Mouse (Mus musculus) stomach, embryonic 16.5 days (tissue): ENCODE measurements around the gene Sema3f. TPM values are rescaled to one million over a fixed set of nuclear protein-coding genes. Genes with fewer than 3 reads are reported as not detected.
A peak's percentile ranks its signal among the peaks of the same experiment; 100 is the strongest.

Source experiments
- ATAC-seq: fragments of 200-750 bp; cut with Nextera tagmentation; 2 replicates; pipeline ENCODE4 v1.8.0; 2017; ENCODE audit warnings: moderate number of reproducible peaks, moderate TSS enrichment; ENCODE audit not compliant: insufficient read depth, low FRiP score
- H3K27ac ChIP-seq: fragments of 300-500 bp; sonication (generic); 2 replicates; pipeline ENCODE4 v1.5.1; 2014; ENCODE audit warnings: low read length
- H3K27me3 ChIP-seq: fragments of 300-500 bp; sonication (generic); 2 replicates; pipeline ENCODE4 v1.6.1; 2014; ENCODE audit warnings: low read length, control low read depth, mixed read lengths; ENCODE audit not compliant: control insufficient read depth, insufficient read depth
- H3K36me3 ChIP-seq: fragments of 300-500 bp; sonication (generic); 2 replicates; pipeline ENCODE4 v1.6.1; 2014; ENCODE audit warnings: low read length; ENCODE audit not compliant: control insufficient read depth, insufficient read depth
- H3K4me1 ChIP-seq: fragments of 300-500 bp; sonication (generic); 2 replicates; pipeline ENCODE4 v1.6.1; 2014; ENCODE audit warnings: low read length, control low read depth, mixed read lengths; ENCODE audit not compliant: control insufficient read depth, insufficient read depth
- H3K4me2 ChIP-seq: fragments of 300-500 bp; sonication (generic); 2 replicates; pipeline ENCODE4 v1.6.1; 2014; ENCODE audit warnings: low read depth, low read length, mixed read lengths
- H3K4me3 ChIP-seq: fragments of 300-500 bp; sonication (generic); replicated peaks from 2 replicates; pipeline ENCODE4 v1.5.1; 2014; ENCODE audit warnings: mild to moderate bottlenecking, low read length
- H3K9ac ChIP-seq: fragments of 300-500 bp; sonication (generic); 2 replicates; pipeline ENCODE4 v1.6.1; 2014; ENCODE audit warnings: low read length
- H3K9me3 ChIP-seq: fragments of 300-500 bp; sonication (generic); replicated peaks from 2 replicates; pipeline ENCODE4 v1.6.1; 2016; ENCODE audit warnings: low read length, control low read depth; ENCODE audit not compliant: control insufficient read depth
- WGBS: fragments of 180-500 bp; shearing (Covaris S2); extraction: QIAGEN DNeasy Blood & Tissue Kit; methylation state at CpG from one replicate; pipeline ENCODE4 v1.1.7; 2014; 5-methylcytosine and 5-hydroxymethylcytosine counted together
- polyA plus RNA-seq: library from polyadenylated mRNA; unstranded; fragments of >200 nt; fragmentation: Nextera tagmentation; extraction: Ambion mirVana; gene quantifications from 2 replicates; pipeline ENCODE4 v1.2.1, GENCODE M21; 2015

The Sema3f gene
- polyA plus RNA-seq, 1 experiment from 2014 or later: 15.1 TPM

GRCm38 (mm10) chr9:107718781-107719540 lies 8.7 kb upstream of the Sema3f start:
- ATAC-seq: no peak
- Histone ChIP-seq H3K4me3 (no peak overlapping the region), H3K27me3 (no peaks in the 10 kb centered on the region), H3K27ac (peak overlapping the region; percentile 19; the same call in 1 of the 2 replicates), H3K36me3 (no peaks in the 10 kb centered on the region), H3K9ac (no peak overlapping the region), H3K4me2 (no peak overlapping the region), H3K4me1 (peaks cover 55% of the 10 kb centered on the region), H3K9me3 (no peaks in the 10 kb centered on the region)
- 73% methylated on average over 10 of the region's 10 CpGs for WGBS

GRCm38 (mm10) chr9:107716951-107717350 lies 6.7 kb upstream of the Sema3f start:
- Histone ChIP-seq H3K36me3 (no peaks in the 10 kb centered on the region), H3K4me2 (no peak overlapping the region), H3K9ac (peak overlapping the region; percentile 19; the same call in 1 of the 2 replicates), H3K27ac (peak overlapping the region; percentile 64), H3K27me3 (no peaks in the 10 kb centered on the region), H3K9me3 (no peaks in the 10 kb centered on the region), H3K4me1 (peaks cover 45% of the 10 kb centered on the region), H3K4me3 (no peak overlapping the region)
- peak; percentile 27; the same call in 1 of the 2 replicates for ATAC-seq
- 40% methylated on average over 6 of the region's 6 CpGs for WGBS

- WGBS: 80% methylated on average over 2 of the region's 2 CpGs
- Histone ChIP-seq H3K4me2 (no peak overlapping the region), H3K4me1 (peaks cover 46% of the 10 kb centered on the region), H3K9me3 (no peaks in the 10 kb centered on the region), H3K4me3 (no peak overlapping the region), H3K27me3 (no peaks in the 10 kb centered on the region), H3K27ac (no peak overlapping the region; the same call in 1 of the 2 replicates), H3K36me3 (no peaks in the 10 kb centered on the region), H3K9ac (no peak overlapping the region)
- no peak for ATAC-seq
Measured at GRCm38 (mm10) chr9:107715632-107716031, 5.4 kb upstream of the Sema3f start.

GRCm38 (mm10) chr9:107714221-107714952 lies 4.1 kb upstream of the Sema3f start:
- H3K27ac ChIP-seq: peak overlapping the region; percentile 94
- no peaks in the 10 kb centered on the region for H3K27me3 ChIP-seq
- H3K4me2 ChIP-seq: peak overlapping the region; percentile 20
- H3K9ac ChIP-seq: peak overlapping the region; percentile 54
- WGBS: 14% methylated on average over 12 of the region's 12 CpGs
- H3K36me3 ChIP-seq: no peaks in the 10 kb centered on the region
- peaks cover 53% of the 10 kb centered on the region for H3K4me1 ChIP-seq
- peak; percentile 52 for ATAC-seq
- no peak overlapping the region for H3K4me3 ChIP-seq
- H3K9me3 ChIP-seq: no peaks in the 10 kb centered on the region

- Histone ChIP-seq H3K4me3 (peak overlapping the region; percentile 79), H3K4me1 (peaks cover 55% of the 10 kb centered on the region), H3K9ac (peak overlapping the region; percentile 97), H3K27me3 (no peaks in the 10 kb centered on the region), H3K27ac (peak overlapping the region; percentile 95), H3K36me3 (no peaks in the 10 kb centered on the region), H3K9me3 (no peaks in the 10 kb centered on the region), H3K4me2 (peak overlapping the region; percentile 90)
- ATAC-seq: no peak; the same call in 1 of the 2 replicates
- WGBS: under 1% methylated on average over 55 of the region's 55 CpGs
Measured at GRCm38 (mm10) chr9:107709096-107709696, 1.1 kb downstream of the Sema3f start.

GRCm38 (mm10) chr9:107708439-107709095 lies 1.7 kb downstream of the Sema3f start:
- H3K27ac ChIP-seq: peak overlapping the region; percentile 95
- H3K9me3 ChIP-seq: no peaks in the 10 kb centered on the region
- peak overlapping the region; percentile 79 for H3K4me3 ChIP-seq
- peak overlapping the region; percentile 97 for H3K9ac ChIP-seq
- no peaks in the 10 kb centered on the region for H3K27me3 ChIP-seq
- H3K4me2 ChIP-seq: peak overlapping the region; percentile 90
- H3K4me1 ChIP-seq: peaks cover 55% of the 10 kb centered on the region
- WGBS: 4% methylated on average over 21 of the region's 21 CpGs
- H3K36me3 ChIP-seq: no peaks in the 10 kb centered on the region
- ATAC-seq: no peak

GRCm38 (mm10) chr9:107707701-107708438 lies 2.4 kb downstream of the Sema3f start:
- peaks cover 57% of the 10 kb centered on the region for H3K4me1 ChIP-seq
- no peaks in the 10 kb centered on the region for H3K9me3 ChIP-seq
- under 1% methylated on average over 17 of the region's 17 CpGs for WGBS
- no peaks in the 10 kb centered on the region for H3K36me3 ChIP-seq
- H3K4me2 ChIP-seq: peak overlapping the region; percentile 90
- H3K4me3 ChIP-seq: peak overlapping the region; percentile 79
- peak overlapping the region; percentile 97 for H3K9ac ChIP-seq
- H3K27me3 ChIP-seq: no peaks in the 10 kb centered on the region
- ATAC-seq: peak; percentile 3; the same call in 1 of the 2 replicates
- peak overlapping the region; percentile 95 for H3K27ac ChIP-seq

GRCm38 (mm10) chr9:107706781-107707211 lies 3.5 kb downstream of the Sema3f start:
- H3K27me3 ChIP-seq: no peaks in the 10 kb centered on the region
- peak overlapping the region; percentile 79 for H3K4me3 ChIP-seq
- H3K4me2 ChIP-seq: peak overlapping the region; percentile 90
- H3K9ac ChIP-seq: peak overlapping the region; percentile 97
- WGBS: 5% methylated on average over 14 of the region's 14 CpGs
- peak; percentile 10; the same call in 1 of the 2 replicates for ATAC-seq
- peak overlapping the region; percentile 95 for H3K27ac ChIP-seq
- no peaks in the 10 kb centered on the region for H3K36me3 ChIP-seq
- H3K9me3 ChIP-seq: no peaks in the 10 kb centered on the region
- peaks cover 68% of the 10 kb centered on the region for H3K4me1 ChIP-seq
